Mouse (Mus musculus): ENCODE measurements around the gene Rbms3.
A peak's percentile ranks its signal among the peaks of the same experiment; 100 is the strongest.

Rbms3 gene

DNA sequence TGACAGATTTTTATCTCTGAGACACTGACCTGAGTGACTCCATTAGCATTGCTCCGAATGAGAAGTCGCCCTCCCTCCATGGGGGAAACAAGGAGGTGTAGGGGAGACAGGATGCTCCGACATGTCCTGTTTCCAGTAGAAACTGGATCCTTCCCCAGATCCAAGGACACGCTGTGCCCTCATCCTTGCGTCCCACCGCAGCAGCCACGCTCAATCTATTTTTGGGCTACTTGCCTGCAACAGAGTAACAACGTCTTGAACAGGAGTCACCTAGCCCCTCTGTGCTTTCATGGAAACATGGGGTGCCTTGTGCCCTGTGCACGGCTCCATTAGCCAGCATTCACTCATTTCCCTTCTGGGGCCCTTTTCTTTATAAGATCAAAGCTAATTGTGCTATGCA lies at the start of gene Rbms3:
Gene Rbms3 (minus strand): TSS at position 143 of the 400 bp plus-strand sequence.
- DNase-seq (ENCODE audit: low read depth), result no peak

- DNase-seq (ENCODE audit: low read depth), result no peak
These were observed 43.6 kb upstream of the Rbms3 start for GRCm38 (mm10) chr9:117673311-117673710.

- DNase-seq (ENCODE audit: low read depth), result no peak
These were observed 24.9 kb upstream of the Rbms3 start for GRCm38 (mm10) chr9:117654626-117655025.

- DNase-seq (ENCODE audit: low read depth), result peak; percentile 3
These were observed 23.9 kb upstream of the Rbms3 start for GRCm38 (mm10) chr9:117653641-117654040.

DNA sequence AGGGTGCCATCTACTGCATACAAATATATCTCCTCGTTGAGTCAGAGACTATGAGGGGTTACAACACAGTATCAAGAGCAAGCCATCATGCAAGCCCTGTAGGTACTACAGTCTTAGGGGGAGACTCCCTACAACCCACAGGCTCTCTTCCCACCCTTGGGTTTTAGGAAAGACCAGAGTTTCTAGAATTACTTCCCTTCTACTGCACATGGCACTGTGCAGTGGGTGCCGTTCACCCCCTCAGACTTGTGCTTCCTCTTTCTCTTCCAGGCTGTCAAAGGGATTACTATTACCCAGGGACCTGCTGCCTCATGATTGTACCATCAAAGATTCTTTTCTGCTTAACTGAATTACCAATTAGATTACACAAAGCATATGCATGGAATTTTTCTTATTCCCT lies 16.4 kb upstream of the Rbms3 start:
- DNase-seq (ENCODE audit: low read depth), result no peak

- DNase-seq (ENCODE audit: low read depth), result no peak
These were observed 11.5 kb upstream of the Rbms3 start for GRCm38 (mm10) chr9:117641090-117641782.

GRCm38 (mm10) chr9:117638623-117639185 lies 9.0 kb upstream of the Rbms3 start:
- no peak for DNase-seq (ENCODE audit: low read depth)

DNA sequence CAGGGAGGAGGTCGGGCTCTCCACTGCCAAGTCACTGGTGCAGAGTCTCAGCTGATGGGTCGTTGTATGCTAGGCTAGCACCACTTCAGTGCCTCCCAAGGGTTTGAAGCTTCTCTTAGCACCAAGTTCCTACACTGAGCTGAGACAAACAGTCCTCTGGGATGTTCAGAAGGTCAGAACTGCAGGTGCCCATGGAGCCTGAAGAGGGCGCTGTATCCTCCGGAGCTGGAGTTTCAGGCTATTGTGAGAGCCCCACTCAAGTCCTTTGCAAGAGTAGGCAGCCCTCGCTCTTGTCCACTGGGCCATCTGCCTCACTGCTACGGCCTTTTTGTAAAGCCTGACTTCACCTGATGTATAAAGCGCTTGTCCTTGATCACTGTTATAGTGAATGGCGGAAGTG lies 6.8 kb upstream of the Rbms3 start:
- no peak for DNase-seq (ENCODE audit: low read depth)

DNA sequence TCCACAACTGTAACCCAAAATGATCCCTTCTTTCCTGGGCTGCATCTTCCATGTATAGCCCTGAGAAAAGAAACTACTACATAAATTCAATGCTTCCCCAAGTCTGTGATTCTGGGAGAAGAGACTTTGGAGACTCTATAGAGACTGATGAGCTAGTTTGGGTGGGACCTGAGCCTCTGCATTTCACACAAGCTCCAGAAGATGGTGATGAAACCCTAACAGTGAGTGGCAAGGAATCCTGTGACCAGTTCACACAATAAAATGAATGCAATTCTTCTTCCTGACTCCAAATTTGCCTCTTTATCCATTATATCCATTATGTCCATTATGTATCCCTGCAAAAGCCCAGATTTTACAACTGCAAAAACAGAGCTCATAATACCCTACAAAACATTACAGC lies 2.5 kb downstream of the Rbms3 start:
- no peak for DNase-seq (ENCODE audit: low read depth)

- no peak for DNase-seq (ENCODE audit: low read depth)
These were observed 28.9 kb downstream of the Rbms3 start for GRCm38 (mm10) chr9:117600781-117601180.

- no peak for DNase-seq (ENCODE audit: low read depth)
These were observed 30.4 kb downstream of the Rbms3 start for GRCm38 (mm10) chr9:117599341-117599740.

- no peak for DNase-seq (ENCODE audit: low read depth)
These were observed 33.6 kb downstream of the Rbms3 start for GRCm38 (mm10) chr9:117596162-117596561.

DNA sequence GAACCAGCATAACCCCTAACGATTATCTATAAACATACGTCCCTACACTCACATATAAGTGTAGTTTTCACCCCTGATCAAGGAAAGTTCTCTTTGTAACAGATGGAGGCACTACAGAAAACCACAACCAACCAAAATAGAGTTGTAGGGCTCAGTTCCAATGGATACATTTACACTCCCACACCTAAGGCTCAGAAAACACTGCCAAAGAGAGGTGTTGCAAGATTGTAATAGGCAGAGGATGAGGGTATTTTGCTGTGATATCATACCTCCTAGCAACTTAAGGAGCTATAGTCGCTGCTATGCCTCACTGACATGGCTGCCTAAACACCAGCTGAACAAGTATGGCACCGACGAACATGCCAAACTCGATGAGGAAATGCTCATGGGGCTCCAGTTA lies 44.4 kb downstream of the Rbms3 start:
- DNase-seq (ENCODE audit: low read depth), result no peak

DNA sequence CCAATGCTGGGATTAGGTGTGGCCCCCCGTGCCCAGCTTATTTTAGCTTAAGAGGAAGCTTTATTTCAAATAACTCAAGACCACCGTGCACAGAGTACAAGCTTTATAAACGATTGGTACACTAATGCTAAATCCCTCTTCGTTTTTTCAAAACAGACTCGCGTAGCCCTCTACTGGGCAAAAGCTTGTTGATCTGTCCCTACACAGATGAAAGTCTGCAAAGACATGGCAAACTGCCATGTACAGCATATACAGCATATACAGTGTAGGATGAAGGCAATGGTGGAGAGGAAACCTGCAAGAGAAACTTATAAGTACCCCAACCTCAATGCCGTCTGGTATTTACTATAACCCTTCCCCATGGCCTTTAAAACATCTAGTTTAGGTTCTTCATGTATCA lies 46.1 kb downstream of the Rbms3 start:
- DNase-seq (ENCODE audit: low read depth), result no peak

DNA sequence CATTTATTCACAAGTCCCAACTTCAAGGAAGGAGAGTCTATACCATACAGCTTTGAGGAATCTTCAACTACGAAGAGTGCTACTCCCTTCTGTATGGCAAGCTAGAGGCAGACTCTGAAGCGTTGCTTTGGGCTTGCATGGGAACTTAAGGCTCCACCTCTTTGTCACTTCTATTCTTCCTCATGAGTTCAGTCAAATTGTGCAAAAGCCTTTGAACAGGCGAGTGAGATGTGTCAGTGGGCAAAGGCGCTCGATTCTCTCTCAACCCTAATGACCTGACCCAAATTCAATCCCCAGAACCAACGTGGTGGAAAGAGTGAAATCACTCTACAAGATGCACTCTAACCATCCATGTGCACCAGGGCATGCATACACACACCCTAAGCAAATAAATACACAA lies 47.1 kb downstream of the Rbms3 start:
- DNase-seq (ENCODE audit: low read depth), result no peak

DNA sequence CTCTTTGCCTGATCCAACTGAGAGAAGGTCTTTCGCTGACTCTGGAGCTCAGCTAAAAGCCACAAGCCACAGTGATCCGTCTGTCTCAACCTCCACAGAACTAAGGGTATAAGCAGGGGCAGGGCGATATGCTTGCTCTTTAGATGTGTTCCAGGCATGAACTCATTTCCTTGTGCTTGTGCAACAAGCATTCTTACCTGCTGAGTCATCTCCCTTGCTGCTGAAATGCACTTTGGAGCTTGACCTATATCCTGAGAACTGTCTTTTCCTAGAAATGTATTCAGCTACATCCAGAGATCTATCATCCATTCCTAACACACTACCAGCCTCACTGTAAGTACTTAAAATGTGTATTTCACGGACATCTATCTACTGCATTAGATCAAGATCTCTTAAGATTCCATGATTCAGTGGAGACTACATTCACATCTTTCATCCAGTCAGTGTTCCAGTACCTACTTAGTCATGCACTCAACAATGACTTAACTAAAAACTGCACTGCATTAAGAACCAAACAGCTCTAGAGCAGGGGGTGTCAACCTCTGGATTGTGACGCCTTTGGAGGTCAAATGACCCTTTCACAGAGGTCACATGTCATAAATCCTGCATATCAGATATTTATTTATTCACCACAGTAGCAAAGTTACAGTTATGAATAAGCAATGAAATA lies 58.4 kb downstream of the Rbms3 start:
- DNase-seq (ENCODE audit: low read depth), result no peak

- no peak for DNase-seq (ENCODE audit: low read depth)
These were observed 59.4 kb downstream of the Rbms3 start for GRCm38 (mm10) chr9:117570240-117570821.

DNA sequence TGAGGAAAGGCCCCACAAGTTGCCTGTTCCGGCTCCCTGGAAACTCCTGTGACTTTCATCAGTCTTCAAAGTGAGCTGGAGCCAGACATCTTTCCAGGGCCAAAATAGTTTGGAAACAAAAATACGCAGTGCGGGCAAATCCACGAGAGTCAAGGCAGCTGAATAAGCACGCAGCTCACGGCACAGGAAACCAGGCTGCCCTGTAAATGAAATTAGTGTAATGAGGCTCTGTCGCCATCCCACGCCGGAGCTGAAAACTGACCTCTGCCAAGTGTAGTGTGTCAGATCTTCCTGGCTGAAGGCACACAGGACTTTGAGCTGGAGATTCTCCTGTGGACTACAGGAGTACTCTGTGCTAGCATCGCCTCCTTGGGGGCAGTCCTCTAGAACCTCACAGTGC lies 63.4 kb downstream of the Rbms3 start:
- DNase-seq (ENCODE audit: low read depth), result no peak

- DNase-seq (ENCODE audit: low read depth), result no peak
These were observed 71.2 kb downstream of the Rbms3 start for GRCm38 (mm10) chr9:117558562-117558961.

DNA sequence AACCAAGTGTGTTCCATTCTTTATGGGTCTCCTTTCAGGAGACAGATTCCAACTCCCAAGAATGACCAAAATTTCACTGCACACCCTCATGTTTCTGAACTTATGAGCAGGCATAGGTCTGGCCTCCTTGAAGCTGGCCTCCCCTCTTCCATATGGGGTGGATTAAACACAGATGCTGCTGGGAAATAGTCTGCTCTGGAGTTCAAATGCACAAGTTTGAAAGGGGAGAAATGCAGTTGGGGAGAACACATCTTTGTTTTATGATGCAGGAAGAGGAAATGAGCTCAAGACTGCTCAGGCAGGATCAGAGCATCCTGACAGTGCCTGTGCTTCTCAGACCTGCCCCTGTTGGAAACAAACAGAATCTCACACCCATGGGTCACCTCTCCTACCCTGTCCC lies 75.4 kb downstream of the Rbms3 start:
- DNase-seq (ENCODE audit: low read depth), result no peak

DNA sequence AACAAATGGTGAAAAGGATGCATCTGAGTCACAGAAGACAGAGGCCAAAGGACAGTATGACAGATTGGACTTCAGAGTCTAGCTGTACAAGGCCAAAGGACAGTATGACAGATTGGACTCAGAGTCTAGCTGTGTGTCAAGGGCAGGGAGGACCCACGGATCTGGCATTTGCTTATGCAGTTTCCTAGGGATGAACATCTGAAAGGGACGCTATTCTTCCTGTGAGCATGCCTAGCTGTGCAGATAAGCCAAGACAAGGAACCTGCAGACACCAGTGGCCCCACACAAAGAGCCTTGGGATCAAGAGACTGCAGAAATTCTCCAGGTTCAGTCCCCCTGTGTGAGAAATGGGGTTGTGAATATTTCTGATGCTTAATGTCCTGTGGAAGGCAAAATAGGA lies 100.4 kb downstream of the Rbms3 start:
- DNase-seq (ENCODE audit: low read depth), result no peak

- no peak for DNase-seq (ENCODE audit: low read depth)
These were observed 120.8 kb downstream of the Rbms3 start for GRCm38 (mm10) chr9:117508941-117509340.

DNA sequence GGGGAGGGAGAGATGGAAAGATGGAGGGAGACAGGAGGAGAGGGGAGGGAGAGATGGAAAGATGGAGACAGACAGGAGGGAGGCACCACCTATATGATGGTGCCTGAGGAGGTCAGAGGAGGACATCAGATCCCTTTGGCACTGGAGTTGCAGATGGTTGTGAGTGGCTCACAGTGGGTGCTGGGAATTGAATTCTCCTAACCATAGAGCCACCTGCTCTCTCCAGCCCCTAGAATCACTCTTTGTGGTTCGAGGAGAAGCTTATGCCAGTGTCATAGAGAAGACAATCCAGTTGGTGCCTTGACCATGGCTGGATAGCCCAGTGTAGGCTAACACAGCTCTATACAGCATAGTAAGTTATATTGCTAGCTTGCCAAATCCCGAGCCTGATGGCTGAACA lies 137.8 kb downstream of the Rbms3 start:
- no peak for DNase-seq (ENCODE audit: low read depth)
